Mouse (Mus musculus): ENCODE results near the gene Gm4981. TPM values are rescaled to one million over a fixed set of nuclear protein-coding genes. Genes with fewer than 3 reads are reported as not detected.
A peak's percentile ranks its signal among the peaks of the same experiment; 100 is the strongest.
"Not testable (repeated sequence)": the region's sequence is repeated elsewhere in the genome, so short reads cannot be mapped to it uniquely, and the experiment has no call there.

Gm4981 gene
- total RNA-seq, 2 experiments from 2014 or later = not detected

DNA sequence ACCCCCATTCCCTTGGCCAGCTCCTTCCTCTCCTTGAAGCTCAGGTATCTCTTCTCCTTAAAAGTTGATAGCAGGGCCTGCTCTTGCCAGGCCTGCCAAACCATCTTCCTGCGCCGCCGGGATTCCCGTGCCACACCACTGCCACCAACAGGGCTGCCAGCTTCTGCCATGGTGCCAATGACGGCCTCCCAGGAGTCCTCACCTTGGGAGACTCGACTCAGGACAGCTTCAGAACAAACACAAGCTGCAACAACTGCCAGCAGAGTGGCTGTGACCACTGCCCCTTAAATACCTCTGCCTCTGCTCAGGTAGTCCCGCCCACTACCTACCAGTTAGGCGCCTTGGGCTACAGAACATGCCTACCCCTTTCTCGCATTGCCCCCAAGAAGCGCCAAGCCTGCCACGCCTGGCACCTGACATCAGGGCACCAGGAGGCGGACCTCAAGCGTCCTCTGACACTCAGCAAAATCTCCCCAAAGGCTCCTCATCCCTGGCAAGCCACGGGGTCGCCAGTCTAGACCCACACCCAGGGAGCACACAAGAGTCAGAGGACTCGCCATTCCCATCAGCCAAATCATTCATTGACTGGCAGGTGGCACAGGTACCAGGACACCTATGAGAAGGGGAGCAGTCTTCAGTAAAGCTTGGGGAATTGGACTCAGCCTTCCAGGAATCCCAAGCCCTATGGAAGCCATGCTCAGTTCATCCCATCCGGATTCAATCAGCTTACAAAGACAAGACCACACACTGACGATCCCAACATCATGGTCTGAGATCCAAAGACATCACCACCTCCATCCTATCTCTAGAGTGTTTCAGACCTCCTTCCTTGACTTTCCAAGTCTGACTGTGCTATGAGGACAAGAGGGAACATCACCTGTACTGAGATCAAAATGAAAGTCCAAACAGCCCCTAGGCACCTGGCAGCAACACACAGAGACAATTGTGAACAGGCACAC lies 11.4 kb downstream of the Gm4981 start, which contains the start of gene AW822073:
AW822073 (minus strand) TSS at position 104 of the 959 bp plus-strand sequence.
- DNase-seq (ENCODE audit: extremely low spot score in 1 of 2, low spot score in 2 of 2) = peak in 1 of 2 experiments; percentile 76
- intact Hi-C loops (cut with DNase I) = not testable (repeated sequence)

DNA sequence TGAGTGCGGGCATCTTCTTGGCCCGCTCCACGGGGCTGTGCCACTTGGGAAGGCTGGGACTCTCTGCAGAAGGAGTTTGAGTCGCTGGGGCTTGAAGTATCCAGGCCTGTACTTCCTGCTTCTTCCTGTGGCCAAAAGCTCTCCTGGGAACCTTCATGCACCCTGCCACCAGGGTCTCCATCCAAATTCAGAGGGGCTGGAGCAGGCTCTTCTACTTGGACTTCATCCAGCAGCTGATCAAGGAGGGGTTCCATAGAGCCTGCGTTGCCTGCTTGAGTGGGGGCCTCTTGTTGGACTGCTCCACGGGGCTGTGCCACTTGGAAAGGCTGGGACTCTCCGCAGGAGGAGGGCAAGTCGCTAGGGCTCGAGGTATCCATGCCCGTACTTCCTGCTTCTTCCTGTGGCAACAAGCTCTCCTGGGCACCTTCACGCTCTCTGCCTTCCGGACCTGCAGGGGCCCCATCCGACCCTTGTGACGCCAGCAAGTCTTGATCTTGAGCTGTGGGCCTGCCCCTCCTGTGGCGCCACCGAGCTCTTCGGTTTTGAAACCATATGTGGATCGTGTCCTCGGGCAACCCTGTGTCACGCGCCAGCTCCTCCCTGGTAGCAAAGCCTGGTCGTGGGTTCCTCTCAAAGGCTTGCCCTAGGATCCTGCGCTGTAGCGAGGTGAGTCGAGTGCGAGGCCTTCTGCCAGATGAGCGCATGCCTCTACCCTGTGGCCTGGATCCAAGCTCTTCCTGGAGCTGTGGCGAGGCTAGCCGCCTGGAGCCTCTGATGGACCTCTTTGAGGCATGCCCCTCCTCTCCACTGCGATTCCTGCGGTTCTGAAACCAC lies 12.3 kb downstream of the Gm4981 start:
- intact Hi-C loops (cut with DNase I) = not testable (repeated sequence)
- peak in 1 of 2 experiments; percentile 90 for DNase-seq (ENCODE audit: extremely low spot score in 1 of 2, low spot score in 2 of 2)

DNA sequence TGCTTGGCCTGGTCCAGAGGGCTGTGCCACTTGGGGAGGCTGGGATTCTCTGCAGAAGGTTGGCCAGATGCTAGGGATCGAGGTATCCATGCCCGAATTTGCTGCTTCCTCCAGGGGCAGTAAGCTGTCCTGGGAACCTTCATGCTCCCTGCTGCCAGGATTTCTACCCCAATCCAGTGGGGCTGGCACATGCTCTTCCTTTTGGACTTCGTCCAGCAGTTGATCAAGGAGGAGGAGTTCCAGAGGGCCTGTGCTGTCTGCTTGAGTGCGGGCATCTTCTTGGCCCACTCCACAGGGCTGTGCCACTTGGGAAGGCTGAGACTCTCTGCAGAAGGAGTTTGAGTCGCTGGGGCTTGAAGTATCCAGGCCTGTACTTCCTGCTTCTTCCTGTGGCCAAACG lies 13.3 kb downstream of the Gm4981 start:
- intact Hi-C loops (cut with DNase I); DNase-seq (ENCODE audit: extremely low spot score in 1 of 2, low spot score in 2 of 2): not testable (repeated sequence)

DNA sequence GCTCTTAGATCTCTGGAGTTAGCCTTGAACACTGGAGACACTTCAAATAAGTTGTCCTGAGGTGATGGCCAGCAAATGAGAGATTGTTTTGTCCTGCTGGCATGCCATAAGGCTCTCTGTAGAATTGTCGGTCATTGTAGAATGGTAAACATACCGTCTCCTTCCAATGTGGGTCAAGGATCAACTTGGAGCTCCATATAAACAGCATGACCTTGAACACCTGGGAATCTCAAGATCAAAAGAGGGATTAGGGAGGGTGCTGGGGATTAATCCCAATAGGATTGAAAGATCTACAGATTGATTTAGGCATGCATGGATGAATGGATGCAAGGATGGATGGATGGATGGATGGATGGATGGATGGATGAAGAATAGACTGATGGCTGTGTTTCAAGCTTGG lies 14.9 kb downstream of the Gm4981 start:
- intact Hi-C loops (cut with DNase I); DNase-seq (ENCODE audit: extremely low spot score in 1 of 2, low spot score in 2 of 2): not testable (repeated sequence)

DNA sequence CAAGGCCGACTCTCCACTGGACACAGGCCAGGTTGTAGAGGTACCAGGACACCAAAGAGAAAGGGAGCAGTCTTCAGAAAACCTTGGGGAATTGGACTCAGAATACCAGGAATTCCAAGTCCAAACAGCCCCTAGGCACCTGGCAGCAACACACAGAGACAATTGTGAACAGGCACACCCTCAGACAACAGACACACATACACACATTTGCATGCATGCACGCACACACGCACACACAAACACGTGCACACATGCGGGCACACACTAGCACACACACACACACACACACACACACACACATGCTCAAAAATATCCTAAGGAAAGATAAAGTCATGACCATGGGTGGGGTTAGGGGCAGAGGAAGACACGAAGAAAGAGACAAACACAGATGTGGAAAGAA lies 15.8 kb downstream of the Gm4981 start:
- intact Hi-C loops (cut with DNase I) = no loop called here
- DNase-seq (ENCODE audit: extremely low spot score in 1 of 2, low spot score in 2 of 2) = peak in 1 of 2 experiments; percentile 55

DNA sequence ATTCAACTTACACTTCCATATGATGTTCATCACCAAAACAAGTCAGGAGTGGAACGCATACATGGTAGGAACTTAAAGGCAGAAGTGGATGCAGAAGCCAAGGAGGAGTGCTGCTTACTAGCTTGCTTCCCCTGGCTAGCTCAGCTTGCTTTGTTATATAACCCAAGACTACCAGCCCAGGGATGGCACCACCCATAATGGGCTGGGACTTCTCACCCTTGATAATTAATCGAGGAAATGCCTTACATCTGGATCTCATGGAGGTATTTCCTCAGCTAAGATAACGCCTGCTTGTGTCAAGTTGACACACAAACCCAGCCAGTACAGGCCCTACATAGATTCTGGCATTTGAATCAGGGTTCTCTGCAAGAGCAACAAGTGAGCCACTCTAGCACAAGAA lies 19.1 kb downstream of the Gm4981 start:
- intact Hi-C loops (cut with DNase I) = no loop called here
- DNase-seq (ENCODE audit: extremely low spot score in 1 of 2, low spot score in 2 of 2) = no peak

DNA sequence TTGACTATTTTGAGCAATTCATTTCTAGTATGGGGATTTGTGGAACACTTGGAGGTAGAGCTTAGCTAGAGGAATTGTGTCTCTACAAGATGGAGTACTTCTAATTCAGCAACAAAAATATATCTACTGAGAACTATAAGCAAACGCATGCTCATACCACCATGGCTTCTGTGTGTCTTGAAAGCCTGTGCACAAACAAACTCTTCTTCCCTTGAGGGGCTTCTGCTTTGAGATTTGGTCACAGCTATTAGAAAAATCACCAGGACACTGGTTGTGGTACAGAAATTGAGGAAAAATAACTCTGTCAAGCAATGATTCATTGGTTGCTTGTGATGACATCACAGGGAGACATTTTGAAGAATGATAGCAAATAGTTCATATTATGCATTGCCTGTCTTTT lies 21.1 kb downstream of the Gm4981 start:
- intact Hi-C loops (cut with DNase I) = no loop called here
- no peak for DNase-seq (ENCODE audit: extremely low spot score in 1 of 2, low spot score in 2 of 2)

DNA sequence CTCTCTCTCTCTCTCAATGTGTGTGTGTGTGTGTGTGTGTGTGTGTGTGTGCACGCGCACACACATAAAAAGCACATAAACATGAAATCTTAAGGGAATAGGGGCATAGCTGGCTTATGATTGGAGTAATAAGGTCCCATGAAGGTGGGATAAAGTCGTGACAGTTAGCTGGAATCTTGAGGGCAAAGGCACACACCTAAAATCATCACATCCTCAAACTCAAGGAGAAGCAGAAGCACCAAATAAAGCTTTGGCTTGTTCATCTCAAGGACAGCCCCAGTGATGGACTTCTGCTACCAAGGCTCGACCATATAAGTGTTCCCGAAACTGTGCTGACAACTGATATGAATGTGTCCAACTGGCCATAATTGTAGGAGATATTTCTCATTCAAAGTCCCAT lies 21.6 kb downstream of the Gm4981 start:
- no peak for DNase-seq (ENCODE audit: extremely low spot score in 1 of 2, low spot score in 2 of 2)
- intact Hi-C loops (cut with DNase I) = no loop called here

DNA sequence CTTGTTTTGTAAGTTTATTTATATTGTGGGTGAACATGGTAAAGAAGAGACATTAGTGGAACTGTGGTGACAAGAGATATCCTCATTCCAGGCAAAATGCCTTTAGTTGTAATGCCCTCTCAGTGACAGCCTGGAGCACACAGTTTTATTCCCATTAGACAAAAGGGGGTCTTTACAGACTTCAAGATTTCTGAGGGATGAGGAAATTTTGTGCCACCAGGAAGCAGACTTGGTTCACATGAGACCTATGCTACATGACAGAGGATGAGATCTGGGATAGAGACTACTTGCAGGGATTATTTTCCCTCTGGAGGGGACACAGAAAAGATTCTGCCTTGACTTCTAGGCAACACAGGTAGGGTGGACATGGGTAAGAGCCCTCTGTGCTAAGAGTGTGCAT lies 22.0 kb downstream of the Gm4981 start:
- DNase-seq (ENCODE audit: extremely low spot score in 1 of 2, low spot score in 2 of 2) = no peak

DNA sequence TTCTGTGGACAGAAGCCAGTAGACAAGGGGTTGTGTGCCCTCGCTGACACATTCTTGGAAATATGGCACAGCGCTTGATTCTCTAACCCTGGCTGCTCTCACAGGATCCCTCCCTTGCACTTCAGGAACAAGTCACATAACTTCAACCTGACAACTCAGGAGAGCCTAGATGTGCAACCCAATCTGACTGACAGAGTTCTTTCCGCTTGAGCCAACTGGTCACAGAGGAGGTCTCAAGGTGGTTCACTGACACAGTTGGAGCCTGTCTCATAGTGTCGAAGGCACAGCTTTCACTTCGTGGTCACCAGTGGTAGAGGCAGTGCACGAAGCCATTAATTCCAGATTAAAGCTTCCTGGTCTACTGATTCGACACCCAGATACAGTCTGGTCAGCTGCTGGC lies 24.3 kb downstream of the Gm4981 start:
- DNase-seq (ENCODE audit: extremely low spot score in 1 of 2, low spot score in 2 of 2) = no peak
- intact Hi-C loops (cut with DNase I) = no loop called here

More for the DNA sequence above, 22.0 kb downstream of the Gm4981 start:
- intact Hi-C loops (cut with DNase I) = no loop called here

DNA sequence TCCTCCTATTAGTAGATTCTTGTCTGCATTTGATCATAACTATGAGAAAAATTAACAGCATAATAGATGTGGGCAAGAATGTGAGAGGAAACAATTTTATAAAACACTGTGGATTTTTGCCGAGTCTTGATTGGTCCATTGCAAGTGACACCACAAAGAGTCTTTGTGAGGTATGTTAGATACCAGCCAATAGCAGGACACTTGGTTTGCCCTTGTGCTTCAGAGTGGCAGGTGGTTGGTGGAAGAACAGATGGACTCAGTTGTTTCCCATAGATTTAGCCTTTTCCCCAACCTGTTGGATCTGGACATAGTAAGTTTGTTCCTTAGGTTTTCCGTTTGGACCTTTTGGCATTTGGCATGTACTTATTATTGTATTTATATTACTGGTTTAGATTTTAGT lies 25.3 kb downstream of the Gm4981 start:
- intact Hi-C loops (cut with DNase I) = no loop called here

DNA sequence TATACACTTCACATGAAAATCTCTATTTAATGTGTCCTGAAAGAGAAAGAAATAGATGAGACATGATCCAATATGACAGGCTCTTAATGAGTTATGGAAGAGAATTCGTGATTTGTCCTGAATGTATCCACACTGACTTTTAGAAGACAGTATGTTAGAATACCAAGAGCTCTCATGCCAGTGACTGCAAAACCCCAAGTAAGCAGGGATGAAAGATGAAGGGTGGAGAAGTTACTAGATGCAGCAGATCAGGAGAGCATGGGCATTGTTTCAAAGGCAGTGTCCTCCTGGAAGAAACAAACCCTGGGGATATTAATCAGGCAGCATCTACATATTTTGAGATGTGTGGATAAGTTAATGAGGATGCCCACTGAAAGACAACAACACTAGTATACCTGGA lies 26.0 kb downstream of the Gm4981 start:
- DNase-seq (ENCODE audit: extremely low spot score in 1 of 2, low spot score in 2 of 2) = no peak
- intact Hi-C loops (cut with DNase I) = no loop called here

More for the DNA sequence above, 25.3 kb downstream of the Gm4981 start:
- no peak for DNase-seq (ENCODE audit: extremely low spot score in 1 of 2, low spot score in 2 of 2)

DNA sequence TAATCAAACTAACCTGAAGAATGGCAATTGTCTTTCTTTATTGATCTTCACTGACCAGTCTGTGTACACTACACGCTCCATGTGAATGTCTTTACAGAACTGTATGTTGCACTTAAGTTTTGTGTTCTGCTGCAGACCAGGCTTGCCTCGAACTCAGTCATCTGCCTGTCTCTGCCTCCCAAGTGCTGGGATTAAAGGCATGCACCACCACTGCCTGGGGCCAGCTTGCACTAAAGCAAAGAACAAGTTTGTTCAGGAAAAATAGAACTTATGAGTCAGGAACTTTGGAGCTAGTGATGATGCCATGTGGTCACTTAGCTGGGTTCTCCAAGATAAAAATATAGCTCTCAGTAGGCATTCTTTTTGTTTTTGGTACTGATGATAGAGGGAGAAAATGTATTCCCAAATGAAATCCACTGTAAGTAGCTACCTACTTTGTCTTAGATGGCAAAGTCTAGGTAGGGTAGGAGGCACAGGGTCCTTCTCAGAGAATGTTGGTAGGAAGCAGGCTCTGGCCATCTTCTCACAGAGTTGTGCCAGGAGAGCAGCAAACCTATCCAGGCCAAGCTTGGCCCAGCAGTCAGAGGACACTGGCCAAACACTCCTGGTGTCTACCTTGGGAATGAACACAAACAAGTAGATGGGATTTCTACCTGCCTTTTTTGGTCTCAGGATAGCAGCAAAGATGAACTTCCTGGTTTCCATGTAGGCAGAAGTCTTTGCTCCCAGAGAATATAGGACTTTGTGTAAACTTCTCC lies 26.6 kb downstream of the Gm4981 start:
- intact Hi-C loops (cut with DNase I) = no loop called here
- DNase-seq (ENCODE audit: extremely low spot score in 1 of 2, low spot score in 2 of 2) = no peak

DNA sequence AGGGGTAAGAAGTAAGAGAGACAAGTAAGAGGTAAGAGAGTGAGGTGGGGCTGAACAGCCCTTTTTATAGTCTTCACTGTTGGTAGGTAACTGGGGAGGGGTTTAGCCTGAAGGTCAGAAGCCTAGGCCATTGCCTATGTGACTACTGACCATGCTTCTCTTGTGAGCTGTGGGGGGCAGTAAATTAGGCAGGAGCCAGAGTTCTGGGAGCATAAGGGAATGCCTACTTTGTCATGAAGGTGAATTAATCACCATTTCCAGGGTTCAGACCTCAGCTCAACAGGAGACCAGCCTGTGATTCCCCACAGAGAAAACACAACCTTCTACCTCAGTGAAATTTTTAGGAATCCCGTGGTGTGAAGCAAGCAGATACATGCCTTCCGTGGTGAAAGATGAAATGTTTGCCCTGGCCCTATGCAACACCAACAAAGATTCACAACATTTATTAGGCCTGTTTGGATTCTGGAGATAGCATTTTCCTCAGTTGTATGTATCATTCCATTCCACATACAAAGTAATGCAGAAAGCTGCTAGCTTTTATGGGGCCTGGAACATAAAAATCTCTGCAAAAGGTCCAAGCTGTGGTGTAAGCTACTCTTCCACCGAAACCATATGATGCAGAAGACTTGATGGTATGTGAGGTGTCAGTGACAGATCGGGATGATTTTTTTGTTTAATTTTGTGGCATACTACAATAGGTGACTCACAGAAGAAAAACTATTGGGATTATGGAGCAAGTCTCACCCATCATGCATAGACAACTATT lies 29.7 kb downstream of the Gm4981 start:
- DNase-seq (ENCODE audit: extremely low spot score in 1 of 2, low spot score in 2 of 2) = no peak
- intact Hi-C loops (cut with DNase I) = no loop called here

DNA sequence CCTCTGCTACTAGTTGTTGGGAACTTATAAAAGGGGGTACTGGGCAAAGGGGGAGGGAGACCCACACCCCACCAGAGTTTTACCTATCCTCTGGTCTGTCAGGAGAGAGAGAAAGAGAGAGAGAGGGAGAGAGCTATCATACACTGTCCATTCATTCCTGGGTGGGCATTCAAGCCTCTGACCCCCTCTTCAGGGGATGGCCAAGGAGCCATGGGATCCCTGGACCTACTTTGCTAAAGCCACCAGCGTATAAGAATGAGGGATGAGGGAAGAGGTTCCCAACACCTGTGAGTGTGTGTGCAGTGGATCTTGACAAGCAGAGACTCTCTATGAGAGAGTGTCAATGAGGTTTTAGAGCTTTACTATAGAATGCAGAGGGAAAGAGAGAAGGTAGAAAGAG lies 30.5 kb downstream of the Gm4981 start:
- intact Hi-C loops (cut with DNase I) = no loop called here
- DNase-seq (ENCODE audit: extremely low spot score in 1 of 2, low spot score in 2 of 2) = no peak
